ENCODE assay signal across 12 mouse cellular contexts in the genomic region with DNA sequence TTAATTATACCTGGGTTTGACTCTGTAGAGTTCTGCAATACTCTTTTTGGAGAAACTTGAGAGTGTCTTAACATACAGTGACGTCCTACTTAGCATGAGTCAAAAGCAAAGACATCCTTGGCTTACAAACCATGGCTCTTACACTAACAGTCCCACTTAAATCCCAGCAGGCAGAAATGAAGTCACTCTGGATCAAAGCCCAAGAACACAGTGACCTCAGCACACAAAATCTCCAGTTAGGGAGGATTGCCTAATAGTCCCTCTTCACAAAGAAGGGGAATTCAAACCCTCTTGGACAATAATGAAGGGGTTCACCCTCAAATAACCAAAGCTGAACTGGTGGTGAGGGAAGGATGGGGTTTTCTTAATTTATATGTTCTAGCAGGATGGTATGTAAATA. TPM values are rescaled to one million over a fixed set of nuclear protein-coding genes. Genes with fewer than 3 reads are reported as not detected.
A peak's percentile ranks its signal among the peaks of the same experiment; 100 is the strongest.
DNase-seq lines count a peak whose midpoint lies in the region; ATAC-seq lines count a peak whose summit lies in the region.
"Had no signal": no experiment of that assay in that cellular context is flagged by ENCODE, and none has a peak within 500 bp of the region (broad histone marks: within the 10 kb centered on the region; RNA-seq: fewer than 3 reads in every experiment).

No protein-coding gene starts in this region.

- DNase-seq in heart, adult 18-20 months, result peak; percentile 85 to 88
- peak; percentile 64 for DNase-seq in adrenal gland, postnatal 14 days
- DNase-seq in lung, postnatal 10 days, result peak; percentile 71
- no peak for DNase-seq in T-cell, adult 2 months (ENCODE audit: low spot score)
- DNase-seq: thymus, adult 2 months had no signal

- ATAC-seq in heart, embryonic 11.5 days (replicated peaks; ENCODE audit: insufficient number of reproducible peaks, low FRiP score, low TSS enrichment), result no peak
- ATAC-seq in heart, embryonic 13.5 days (ENCODE audit: extremely low read depth, insufficient number of reproducible peaks, low FRiP score, low TSS enrichment), result no peak
- ATAC-seq in forebrain, embryonic 13.5 days, result no peak
- ATAC-seq in inflammation-experienced regulatory T-cells, adult 6 months, result no peak
- ATAC-seq: forebrain, embryonic 15.5 days; intestine, embryonic 16.5 days had no signal

- WGBS in heart, embryonic 11.5 days (ENCODE audit: insufficient replicate concordance), result 69% methylated on average over 1 of the region's 1 CpGs
- 36% methylated on average over 1 of the region's 1 CpGs for WGBS in heart, embryonic 13.5 days
- WGBS in forebrain, embryonic 13.5 days, result 70% methylated on average over 1 of the region's 1 CpGs

- H3K9ac ChIP-seq in heart, embryonic 11.5 days (ENCODE audit: low read depth, low read length), result no peak overlapping the region
- H3K9ac ChIP-seq in heart, embryonic 13.5 days, result no peak overlapping the region
- no peak overlapping the region for H3K9ac ChIP-seq in forebrain, embryonic 13.5 days
- H3K9ac ChIP-seq: forebrain, embryonic 15.5 days had no signal

- H3K27ac ChIP-seq in heart, embryonic 11.5 days (ENCODE audit: low read depth, low read length), result no peak overlapping the region; the same call in 1 of the 2 replicates
- peak overlapping the region; percentile 92 for H3K27ac ChIP-seq in heart, embryonic 13.5 days (replicated peaks)
- H3K27ac ChIP-seq in forebrain, embryonic 13.5 days, result no peak overlapping the region
- H3K27ac ChIP-seq: forebrain, embryonic 15.5 days had no signal

- no peaks in the 10 kb centered on the region for H3K9me3 ChIP-seq in heart, embryonic 11.5 days (replicated peaks; ENCODE audit: control insufficient read depth, low read length)
- no peaks in the 10 kb centered on the region for H3K9me3 ChIP-seq in heart, embryonic 13.5 days
- no peaks in the 10 kb centered on the region for H3K9me3 ChIP-seq in forebrain, embryonic 13.5 days (replicated peaks)
- H3K9me3 ChIP-seq: forebrain, embryonic 15.5 days had no signal

- H3K4me2 ChIP-seq in heart, embryonic 11.5 days, result no peak overlapping the region
- no peak overlapping the region for H3K4me2 ChIP-seq in heart, embryonic 13.5 days
- H3K4me2 ChIP-seq in forebrain, embryonic 13.5 days, result no peak overlapping the region
- H3K4me2 ChIP-seq: forebrain, embryonic 15.5 days had no signal

- H3K4me1 ChIP-seq in heart, embryonic 11.5 days (ENCODE audit: control insufficient read depth, insufficient read depth, low read length), result peaks cover 11% of the 10 kb centered on the region
- H3K4me1 ChIP-seq in heart, embryonic 13.5 days, result peaks cover 59% of the 10 kb centered on the region
- H3K4me1 ChIP-seq in forebrain, embryonic 13.5 days, result peaks cover 23% of the 10 kb centered on the region

- no peak overlapping the region for H3K4me3 ChIP-seq in heart, embryonic 11.5 days (ENCODE audit: low read depth, low read length)
- no peak overlapping the region for H3K4me3 ChIP-seq in heart, embryonic 13.5 days
- H3K4me3 ChIP-seq in forebrain, embryonic 13.5 days, result no peak overlapping the region
- H3K4me3 ChIP-seq: forebrain, embryonic 15.5 days had no signal

- H3K36me3 ChIP-seq in heart, embryonic 11.5 days (ENCODE audit: control insufficient read depth, insufficient read depth, low read length), result no peaks in the 10 kb centered on the region
- H3K36me3 ChIP-seq in heart, embryonic 13.5 days, result no peaks in the 10 kb centered on the region
- H3K36me3 ChIP-seq in forebrain, embryonic 13.5 days (ENCODE audit: poor library complexity, severe bottlenecking), result no peaks in the 10 kb centered on the region
- H3K36me3 ChIP-seq: forebrain, embryonic 15.5 days had no signal

- H3K27me3 ChIP-seq in heart, embryonic 11.5 days (ENCODE audit: control insufficient read depth, insufficient read depth, low read length), result no peaks in the 10 kb centered on the region
- no peaks in the 10 kb centered on the region for H3K27me3 ChIP-seq in heart, embryonic 13.5 days (replicated peaks)
- no peaks in the 10 kb centered on the region for H3K27me3 ChIP-seq in forebrain, embryonic 13.5 days
- H3K27me3 ChIP-seq: CH12.LX; forebrain, embryonic 15.5 days had no signal

RNA-seq across cellular contexts. Expression of gene Fstl1, which starts 48.0 kb away (rescaled TPM):
- 10 to 100 TPM; 41.3 to 41.9 TPM for total RNA-seq in heart, adult 18-20 months (2021)
- polyA plus RNA-seq in heart, embryonic 11.5 days (2014; fragmentation: Nextera tagmentation; extraction: Ambion mirVana), result 500 and 503 TPM in 2 replicates
- 120 and 144 TPM in 2 replicates for total RNA-seq in adrenal gland, postnatal 14 days (2021)
- polyA plus RNA-seq in heart, embryonic 13.5 days (2015; fragmentation: Nextera tagmentation; extraction: Ambion mirVana), result 429 and 466 TPM in 2 replicates
- polyA plus RNA-seq in forebrain, embryonic 13.5 days (2015; fragmentation: Nextera tagmentation; extraction: Ambion mirVana), result 81.8 and 82.7 TPM in 2 replicates
- polyA plus RNA-seq in inflammation-experienced regulatory T-cells, adult 6 months (2017; shearing (Covaris generic)), result under 1 TPM in 1 of 3 experiments, not detected in 2; 0.27 TPM

Comparison
In these comparisons a context has a peak if more than half of its experiments do, and no peak if none do; other contexts are left out.
1. RNA of gene Fstl1, which starts 48.0 kb away (polyA plus RNA-seq): 500 to 503 TPM in heart, embryonic 11.5 days, 429 to 466 TPM in heart, embryonic 13.5 days and 81.8 to 82.7 TPM in forebrain, embryonic 13.5 days; 0.27 TPM in inflammation-experienced regulatory T-cells, adult 6 months; every median in the first group is over 10 times any median in the second.